Mouse (Mus musculus) c-Kit-positive CD71-negative TER-119-negative erythroid progenitor cells, embryonic 14.5 days (primary cell): ENCODE data around the gene Olfr1248.
"Not testable (repeated sequence)": the region's sequence is repeated elsewhere in the genome, so short reads cannot be mapped to it uniquely, and the experiment has no call there.

ENCODE experiments used
- DNase-seq: peaks from one replicate; pipeline ENCODE4 v3.0.0-alpha.2; 2013; ENCODE audit warnings: low read depth

Olfr1248 gene

GRCm38 (mm10) chr2:89618145-89618544, at the start of gene Olfr1248:
Olfr1248 (minus strand) TSS chr2:89618245.
- DNase-seq, result not testable (repeated sequence)

GRCm38 (mm10) chr2:89661367-89661766, 43.3 kb upstream of the Olfr1248 start, which contains the start of gene Olfr1250:
Olfr1250 (minus strand) TSS chr2:89661467.
- no peak for DNase-seq

DNA sequence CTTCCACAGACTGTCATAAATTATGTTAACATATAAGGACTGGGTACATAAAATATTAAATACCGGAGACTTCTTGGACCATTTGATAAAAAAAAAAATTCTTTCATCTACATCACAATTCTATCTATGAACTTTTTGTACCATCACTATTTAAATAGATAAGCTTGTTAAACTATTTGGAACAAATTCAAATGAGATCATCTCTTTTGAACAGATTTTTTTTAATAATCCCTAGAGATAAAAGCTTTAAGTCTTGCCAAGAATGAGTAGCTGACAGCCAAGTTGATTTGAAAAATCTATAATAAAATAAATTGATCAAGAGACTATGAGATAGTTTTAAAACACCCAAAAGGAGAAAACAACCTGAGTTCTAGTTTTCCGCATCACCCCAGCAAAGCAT, 16.8 kb upstream of the Olfr1248 start, which contains the start of gene Olfr1249:
Gene Olfr1249, minus strand, starts transcription at position 101 of the 400 bp plus-strand sequence.
- no peak for DNase-seq

GRCm38 (mm10) chr2:89614030-89614429, 4.0 kb downstream of the Olfr1248 start, which contains the start of gene Olfr1247:
Olfr1247 (minus strand) TSS chr2:89614130.
- no peak for DNase-seq

DNA sequence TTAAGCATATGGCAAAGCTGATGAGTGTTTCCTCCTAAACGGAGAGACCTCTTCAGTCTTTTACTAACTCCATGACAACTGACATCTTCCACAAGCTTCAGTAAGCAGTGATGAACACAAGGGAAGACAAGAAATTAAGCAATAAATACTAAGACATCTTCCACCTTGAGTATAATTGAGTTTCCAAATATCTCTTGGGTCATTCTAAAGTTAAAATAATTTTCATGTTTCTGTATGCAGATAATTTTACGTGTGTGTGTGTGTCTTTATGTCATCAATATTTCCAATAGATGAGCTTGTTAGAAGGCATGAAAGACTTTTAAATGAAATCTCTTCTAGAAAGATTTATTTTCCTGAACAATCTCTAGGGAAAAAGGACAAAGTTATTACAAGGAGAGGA, 25.0 kb downstream of the Olfr1248 start, which contains the start of gene Olfr1246:
Gene Olfr1246, minus strand, starts transcription at position 101 of the 400 bp plus-strand sequence.
- DNase-seq, result no peak

- DNase-seq, result no peak
These were observed 39.7 kb downstream of the Olfr1248 start, which contains the start of gene Olfr1245 for GRCm38 (mm10) chr2:89578347-89578746. Olfr1245 (minus strand) TSS chr2:89578447.
